Mouse (Mus musculus): Measurements from ENCODE around the gene Ddx11. TPM values are rescaled to one million over a fixed set of nuclear protein-coding genes. Genes with fewer than 3 reads are reported as not detected.
A peak's percentile ranks its signal among the peaks of the same experiment; 100 is the strongest.

The Ddx11 gene
- 1 to 10 TPM; 3.6 to 3.9 TPM for total RNA-seq (2021)

DNA sequence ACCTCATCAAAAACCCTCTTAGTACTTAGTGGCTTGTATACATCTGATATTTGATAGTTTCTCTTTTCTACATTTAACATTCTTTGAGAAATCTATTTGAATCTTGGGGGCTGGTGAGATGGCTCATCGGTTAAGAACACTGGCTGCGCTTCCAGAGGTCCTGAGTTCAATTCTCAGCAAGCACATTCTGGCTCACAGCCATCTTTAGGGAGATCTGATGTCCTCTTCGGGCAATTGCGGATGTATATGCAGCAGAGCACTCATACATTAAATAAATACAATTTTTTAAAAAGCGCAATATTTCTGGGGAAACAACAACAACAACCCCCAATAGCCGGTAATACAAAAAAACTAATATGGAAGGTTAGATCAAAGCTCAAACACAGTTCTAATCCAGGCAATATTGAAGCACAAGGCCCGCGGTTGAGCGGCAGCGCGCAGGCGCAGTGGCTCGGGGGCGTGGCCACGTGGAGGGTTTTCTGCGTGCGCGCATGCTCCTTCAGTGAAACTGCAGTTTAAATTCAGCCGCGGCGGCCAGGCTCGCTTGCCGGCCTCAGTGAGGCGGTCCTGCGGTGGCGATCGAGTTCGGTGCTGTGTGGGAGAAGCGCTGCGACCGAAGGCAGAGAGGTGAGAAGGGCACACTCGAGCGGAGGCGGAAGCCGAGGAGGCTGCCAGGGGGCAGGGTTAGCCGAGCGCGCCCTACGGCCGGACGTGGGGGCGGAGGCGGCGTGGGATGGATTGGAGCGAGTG lies at the start of gene Ddx11:
TSS of gene Ddx11 (plus strand) at position 455 of the 750 bp plus-strand sequence.
- DNase-seq (ENCODE audit: extremely low spot score in 1 of 2, low spot score in 2 of 2) = peak; percentile 89 to 95
- intact Hi-C loops (cut with DNase I) = no loop called here

- intact Hi-C loops (cut with DNase I) = loop anchor here (10.0 kb wide), 1 partner anchor 209 kb away; no protein-coding TSS in a partner anchor
- DNase-seq (ENCODE audit: extremely low spot score in 1 of 2, low spot score in 2 of 2) = no peak
Observed at GRCm38 (mm10) chr17:66073971-66074370, 49.3 kb upstream of the Ddx11 start.

GRCm38 (mm10) chr17:66075827-66076173 lies 47.5 kb upstream of the Ddx11 start:
- DNase-seq (ENCODE audit: extremely low spot score in 1 of 2, low spot score in 2 of 2) = no peak
- intact Hi-C loops (cut with DNase I) = loop anchor here (10.0 kb wide), 1 partner anchor 211 kb away; no protein-coding TSS in a partner anchor

DNA sequence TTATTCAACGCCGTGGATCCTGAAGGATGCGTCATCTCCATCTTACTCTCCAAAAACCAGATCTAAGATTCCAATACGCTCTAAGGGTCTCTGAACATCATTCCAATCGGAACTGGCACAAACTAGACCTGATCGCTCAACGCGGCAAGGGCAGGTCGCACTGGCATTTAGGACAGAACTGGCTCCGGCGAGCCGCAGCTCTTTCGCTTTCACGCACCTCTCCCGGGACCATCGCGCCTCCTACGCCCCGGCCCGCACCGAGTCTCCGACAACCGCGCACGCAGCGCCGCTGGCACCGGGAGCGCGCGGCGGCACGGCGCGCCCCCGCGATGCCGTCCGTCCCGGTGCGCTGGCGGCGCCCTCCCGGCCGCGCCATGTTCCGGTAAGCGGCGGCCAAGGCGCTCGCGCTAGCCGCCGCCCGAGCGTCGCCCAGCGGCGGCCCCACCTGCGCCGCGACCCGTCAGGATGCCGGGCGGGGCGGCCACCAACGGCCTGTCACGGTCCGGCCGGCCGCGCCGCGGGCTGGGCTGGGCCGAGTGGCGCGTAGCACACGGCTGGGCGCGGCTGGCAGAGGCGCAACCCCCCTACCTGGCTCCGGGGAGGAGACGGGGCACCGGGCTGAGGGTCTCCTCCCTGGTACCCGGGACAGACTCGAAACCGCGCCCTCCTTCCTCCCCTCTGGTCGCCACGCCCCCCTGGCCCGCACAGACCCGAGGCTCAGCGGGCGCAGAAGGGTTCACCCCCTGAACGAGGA lies 47.0 kb upstream of the Ddx11 start:
- intact Hi-C loops (cut with DNase I) = loop anchor here (10.0 kb wide), 1 partner anchor 212 kb away; no protein-coding TSS in a partner anchor
- DNase-seq (ENCODE audit: extremely low spot score in 1 of 2, low spot score in 2 of 2) = peak; percentile 14 to 70

- intact Hi-C loops (cut with DNase I) = loop anchor here (10.0 kb wide), 1 partner anchor 212 kb away; no protein-coding TSS in a partner anchor
Observed at GRCm38 (mm10) chr17:66076934-66077333, 46.4 kb upstream of the Ddx11 start, which contains the start of gene Ankrd12. Ankrd12 (minus strand) TSS chr17:66077089.

DNA sequence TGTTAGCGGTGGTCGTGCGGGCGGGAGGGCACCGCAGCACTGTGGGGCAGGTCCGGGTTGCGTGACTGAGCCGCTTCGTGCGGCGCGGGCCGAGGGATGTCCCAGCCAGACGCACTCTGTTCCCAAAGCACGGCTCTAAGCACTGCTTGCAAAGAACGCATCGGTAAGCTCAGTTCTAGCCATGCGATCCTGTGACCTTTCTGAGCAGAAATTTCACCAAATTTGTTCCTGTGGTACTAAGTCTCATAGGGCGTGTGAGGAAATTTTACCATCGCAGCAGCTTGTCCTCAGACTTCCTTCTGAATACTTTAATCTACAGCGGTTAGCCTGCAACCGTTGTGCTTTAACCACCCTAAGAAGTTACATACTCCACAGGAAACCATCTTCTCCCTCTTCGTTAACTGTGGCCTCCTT lies 45.9 kb upstream of the Ddx11 start:
- DNase-seq (ENCODE audit: extremely low spot score in 1 of 2, low spot score in 2 of 2) = no peak
- intact Hi-C loops (cut with DNase I) = loop anchor here (10.0 kb wide), 1 partner anchor 213 kb away; no protein-coding TSS in a partner anchor

More at GRCm38 (mm10) chr17:66076934-66077333, 46.4 kb upstream of the Ddx11 start, which contains the start of gene Ankrd12:
- peak; percentile 93 to 97 for DNase-seq (ENCODE audit: extremely low spot score in 1 of 2, low spot score in 2 of 2)

GRCm38 (mm10) chr17:66084486-66084885 lies 38.8 kb upstream of the Ddx11 start:
- DNase-seq (ENCODE audit: extremely low spot score in 1 of 2, low spot score in 2 of 2) = no peak
- intact Hi-C loops (cut with DNase I) = no loop called here

- DNase-seq (ENCODE audit: extremely low spot score in 1 of 2, low spot score in 2 of 2) = no peak
- intact Hi-C loops (cut with DNase I) = no loop called here
Observed at GRCm38 (mm10) chr17:66085038-66085437, 38.3 kb upstream of the Ddx11 start.

- no peak for DNase-seq (ENCODE audit: extremely low spot score in 1 of 2, low spot score in 2 of 2)
- intact Hi-C loops (cut with DNase I) = no loop called here
Observed at GRCm38 (mm10) chr17:66090251-66090650, 33.1 kb upstream of the Ddx11 start.

DNA sequence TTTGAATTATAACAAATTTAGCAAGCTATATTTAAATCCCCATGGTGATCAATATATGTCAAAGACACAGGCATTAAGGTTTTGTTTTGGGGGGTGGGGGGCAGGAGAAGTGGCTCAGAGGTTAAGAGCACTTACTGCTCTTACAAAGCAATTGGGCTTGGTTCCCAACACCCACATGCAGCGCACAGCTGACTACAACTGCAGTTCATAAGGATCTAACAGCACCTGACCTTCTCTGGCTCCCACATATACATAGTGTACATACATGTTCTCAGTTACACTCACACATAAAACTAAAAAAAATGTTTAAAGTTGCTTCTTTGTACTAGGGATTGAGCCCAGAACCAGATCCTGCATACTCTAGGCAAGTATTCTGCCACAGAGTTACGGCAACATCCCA lies 31.9 kb upstream of the Ddx11 start:
- intact Hi-C loops (cut with DNase I) = no loop called here
- no peak for DNase-seq (ENCODE audit: extremely low spot score in 1 of 2, low spot score in 2 of 2)

DNA sequence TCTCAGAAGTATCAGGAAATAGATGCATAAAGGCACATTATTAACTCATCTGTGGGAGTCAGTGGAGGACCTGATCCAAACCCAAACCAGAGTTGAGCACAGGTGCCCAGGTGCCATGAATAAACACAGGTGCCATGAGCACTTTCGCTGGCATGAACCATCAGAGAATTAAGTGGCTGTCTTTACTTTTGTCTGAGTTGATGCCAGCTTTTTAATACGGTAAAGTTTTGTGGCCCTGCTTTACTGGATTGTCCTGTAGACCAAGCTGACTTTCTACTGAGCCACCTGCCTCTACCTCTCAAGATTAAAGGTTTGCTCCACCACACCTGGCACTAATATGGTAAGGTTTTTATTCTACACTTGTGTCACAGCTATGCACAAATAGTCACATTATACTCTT lies 31.3 kb upstream of the Ddx11 start:
- no peak for DNase-seq (ENCODE audit: extremely low spot score in 1 of 2, low spot score in 2 of 2)
- intact Hi-C loops (cut with DNase I) = no loop called here

DNA sequence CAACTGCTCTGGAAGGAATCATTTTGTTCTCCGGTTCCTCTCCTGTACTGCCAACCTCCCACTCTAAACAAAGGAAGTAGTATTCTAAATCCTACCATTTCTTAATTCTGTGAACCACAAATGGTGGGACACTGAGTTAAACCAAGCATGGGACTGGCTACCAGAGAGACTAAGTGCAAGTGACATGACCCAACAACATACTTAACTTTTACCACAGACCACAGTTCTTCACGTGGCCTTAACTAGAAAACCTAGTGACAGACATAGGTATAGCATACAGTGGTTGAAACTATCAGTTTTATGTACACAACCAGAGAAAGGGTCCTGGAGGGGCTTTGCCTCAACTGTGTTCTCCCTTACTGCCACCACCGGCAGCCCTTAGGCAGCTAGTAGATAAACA lies 30.7 kb upstream of the Ddx11 start:
- intact Hi-C loops (cut with DNase I) = no loop called here
- no peak for DNase-seq (ENCODE audit: extremely low spot score in 1 of 2, low spot score in 2 of 2)

DNA sequence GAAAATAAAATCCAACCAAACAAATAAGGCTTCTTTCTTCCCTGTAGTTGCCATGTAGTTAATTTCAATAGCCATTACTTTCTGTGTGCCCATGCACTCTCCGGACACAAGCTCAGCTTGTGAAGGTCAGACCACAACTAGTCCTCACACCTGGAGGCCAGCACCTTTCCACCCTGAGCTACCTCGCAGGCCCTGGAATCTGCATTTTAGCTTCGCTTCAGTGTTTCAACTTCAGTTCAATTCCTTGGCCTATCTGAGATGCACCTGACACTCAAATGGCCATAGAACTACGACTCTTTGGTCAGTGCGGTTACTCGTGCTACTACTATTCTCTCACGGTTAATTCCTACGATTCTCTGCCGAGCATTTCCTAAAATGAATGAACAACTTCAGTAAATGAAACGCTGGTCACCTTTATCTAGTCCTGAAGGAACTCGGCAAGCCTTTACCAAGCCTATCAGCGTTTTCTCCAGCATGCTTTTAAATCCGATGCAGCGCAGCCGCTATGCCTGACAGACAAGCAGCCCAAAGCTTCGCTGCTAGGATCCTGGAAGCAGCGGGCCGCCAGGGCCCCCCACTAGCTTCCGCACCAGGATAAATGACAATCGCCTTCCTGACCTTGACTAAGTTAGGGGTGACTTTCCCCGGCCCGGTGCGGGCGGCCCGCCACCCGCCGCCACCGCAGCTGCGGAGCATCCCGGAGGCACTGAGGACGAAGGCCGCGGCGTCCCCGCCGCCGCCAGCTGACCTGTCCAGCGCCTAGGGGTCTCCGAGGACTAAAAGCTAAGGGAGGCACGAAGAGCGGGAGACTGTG lies 22.5 kb upstream of the Ddx11 start:
- DNase-seq (ENCODE audit: extremely low spot score in 1 of 2, low spot score in 2 of 2) = no peak
- intact Hi-C loops (cut with DNase I) = loop anchor here (5.0 kb wide), 2 partner anchors 148 to 238 kb away; partner anchors contain the start of gene Twsg1

DNA sequence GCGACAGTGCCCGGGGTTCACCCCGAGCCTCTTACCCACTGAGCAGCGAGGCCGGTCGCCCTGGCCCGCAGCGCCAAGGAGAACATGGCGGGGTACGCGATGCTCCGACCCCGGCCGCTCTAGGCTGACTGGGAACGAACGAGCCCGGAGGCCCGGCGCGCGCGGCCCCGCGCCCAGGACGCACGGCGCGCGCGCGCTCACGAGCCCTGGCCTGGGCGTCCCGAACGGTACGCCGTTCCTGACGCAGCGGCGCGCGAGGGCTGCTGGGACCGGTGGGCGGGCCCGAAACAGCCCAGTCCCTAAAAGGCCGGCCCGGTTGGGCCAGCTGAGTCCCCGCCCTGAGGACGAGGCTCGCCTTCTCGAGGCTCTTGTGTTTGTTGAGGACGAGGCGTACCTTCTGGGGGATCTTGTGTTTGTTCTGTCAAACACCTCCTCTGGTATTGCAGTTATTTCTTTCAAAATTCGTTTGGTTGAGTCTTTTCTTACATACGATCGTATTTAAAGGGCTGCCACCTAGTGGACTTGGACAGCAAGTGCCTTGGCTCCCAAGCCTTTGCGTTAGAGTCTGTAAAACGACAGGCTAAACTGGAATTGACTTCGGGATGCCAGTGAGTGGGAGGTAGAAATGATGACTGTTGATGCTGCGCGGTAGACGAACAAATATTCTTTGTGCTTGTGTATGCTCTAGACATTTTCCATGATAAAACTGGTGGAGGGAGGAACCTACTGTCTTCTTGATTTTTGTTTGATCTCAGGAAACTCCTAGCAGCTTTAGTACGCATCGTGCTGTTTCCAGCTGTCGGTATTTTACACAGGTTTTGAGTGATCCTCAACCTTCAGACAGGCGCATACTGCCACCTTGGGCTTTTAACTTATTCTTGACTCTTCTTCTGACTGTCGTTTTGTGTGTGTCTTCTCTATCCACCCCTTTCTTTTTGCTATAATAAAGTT lies 21.7 kb upstream of the Ddx11 start, which contains the start of gene Ndufv2:
TSS of gene Ndufv2 (minus strand) at position 180 of the 951 bp plus-strand sequence.
- peak; percentile 82 to 97 for DNase-seq (ENCODE audit: extremely low spot score in 1 of 2, low spot score in 2 of 2)
- intact Hi-C loops (cut with DNase I) = loop anchor here (5.0 kb wide), 2 partner anchors 149 to 239 kb away; partner anchors contain the start of gene Twsg1

DNA sequence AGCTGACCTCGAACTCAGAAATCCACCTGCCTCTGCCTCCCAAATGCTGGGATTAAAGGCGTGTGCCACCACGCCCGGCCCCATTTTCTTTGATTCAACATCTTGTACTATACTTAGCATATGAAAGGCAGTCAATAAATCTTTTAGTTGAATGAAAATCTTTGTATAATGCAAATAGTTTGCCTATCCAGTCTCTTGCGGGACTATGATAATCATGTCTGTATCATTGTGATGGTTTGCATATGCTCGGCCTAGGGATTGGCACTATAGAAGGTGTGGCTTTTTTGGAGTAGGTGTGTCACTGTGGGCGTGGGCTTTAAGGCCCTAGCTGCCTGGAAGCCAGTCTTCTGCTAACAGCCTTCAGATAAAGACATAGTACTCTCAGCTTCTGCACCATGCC lies 19.2 kb upstream of the Ddx11 start:
- intact Hi-C loops (cut with DNase I) = loop anchor here (5.0 kb wide), 2 partner anchors 152 to 242 kb away; partner anchors contain the start of gene Twsg1
- DNase-seq (ENCODE audit: extremely low spot score in 1 of 2, low spot score in 2 of 2) = no peak

GRCm38 (mm10) chr17:66106601-66107267 lies 16.6 kb upstream of the Ddx11 start:
- DNase-seq (ENCODE audit: extremely low spot score in 1 of 2, low spot score in 2 of 2) = peak in 1 of 2 experiments; percentile 72
- intact Hi-C loops (cut with DNase I) = no loop called here

- intact Hi-C loops (cut with DNase I) = no loop called here
- no peak for DNase-seq (ENCODE audit: extremely low spot score in 1 of 2, low spot score in 2 of 2)
Observed at GRCm38 (mm10) chr17:66107466-66107865, 15.9 kb upstream of the Ddx11 start.

Data from left cerebral cortex, postnatal 10 days (tissue).